8 mouse cellular contexts compared by ENCODE assay signal in genomic region chr2:170222819-170223218, GRCm38 (mm10).
A peak's percentile ranks its signal among the peaks of the same experiment; 100 is the strongest.
DNase-seq lines count a peak whose midpoint lies in the region; ATAC-seq and TF ChIP-seq lines count a peak whose summit lies in the region.

No protein-coding gene starts in this region.

- H3K27me3 ChIP-seq in kidney, embryonic 16.5 days (ENCODE audit: insufficient read depth, low read length): no peaks in the 10 kb centered on the region
- no peaks in the 10 kb centered on the region for H3K27me3 ChIP-seq in hindbrain, embryonic 11.5 days (ENCODE audit: control insufficient read depth, insufficient read depth, low read length)
- H3K27me3 ChIP-seq in midbrain, embryonic 10.5 days (ENCODE audit: low read depth, poor library complexity, severe bottlenecking): no peaks in the 10 kb centered on the region
- no peaks in the 10 kb centered on the region; the same call in 1 of the 2 replicates for H3K27me3 ChIP-seq in cerebellum, adult 2 months (ENCODE audit: control insufficient read depth, insufficient read depth, low read length)

- TF ChIP-seq CTCF in cerebellum, adult 2 months (IDR thresholded peaks at IDR 0.05; ENCODE audit: borderline replicate concordance, insufficient read depth, low read depth, low read length): no peak

- H3K36me3 ChIP-seq in kidney, embryonic 16.5 days (ENCODE audit: insufficient read depth, low read length): no peaks in the 10 kb centered on the region
- H3K36me3 ChIP-seq in hindbrain, embryonic 11.5 days (ENCODE audit: control insufficient read depth, insufficient read depth, low read length): no peaks in the 10 kb centered on the region
- H3K36me3 ChIP-seq in midbrain, embryonic 10.5 days: no peaks in the 10 kb centered on the region

- H3K9ac ChIP-seq in kidney, embryonic 16.5 days (replicated peaks; ENCODE audit: low read length): peak overlapping the region; percentile 51
- H3K9ac ChIP-seq in hindbrain, embryonic 11.5 days (ENCODE audit: low read depth, low read length): peak overlapping the region; percentile 35

- H3K4me1 ChIP-seq in kidney, embryonic 16.5 days (ENCODE audit: insufficient read depth, low read length): peaks cover 54% of the 10 kb centered on the region
- peaks cover 6% of the 10 kb centered on the region; the same call in 1 of the 2 replicates for H3K4me1 ChIP-seq in hindbrain, embryonic 11.5 days (replicated peaks; ENCODE audit: control insufficient read depth, insufficient read depth, low read length)
- H3K4me1 ChIP-seq in midbrain, embryonic 10.5 days: peaks cover 67% of the 10 kb centered on the region
- H3K4me1 ChIP-seq in cerebellum, adult 2 months (ENCODE audit: control insufficient read depth, insufficient read depth, low read length): peaks cover 2% of the 10 kb centered on the region; the same call in 1 of the 2 replicates

- peak overlapping the region; percentile 69; the same call in 1 of the 2 replicates for H3K27ac ChIP-seq in kidney, embryonic 16.5 days (ENCODE audit: low read length)
- H3K27ac ChIP-seq in hindbrain, embryonic 11.5 days (ENCODE audit: low read depth, low read length): peak overlapping the region; percentile 25
- peak overlapping the region; percentile 92 for H3K27ac ChIP-seq in midbrain, embryonic 10.5 days (replicated peaks)
- no peak overlapping the region for H3K27ac ChIP-seq in cerebellum, adult 2 months (ENCODE audit: insufficient read depth, low read length)

- H3K4me3 ChIP-seq in kidney, embryonic 16.5 days (ENCODE audit: low read length): no peak overlapping the region
- H3K4me3 ChIP-seq in hindbrain, embryonic 11.5 days (ENCODE audit: low read depth, low read length): no peak overlapping the region
- H3K4me3 ChIP-seq in midbrain, embryonic 10.5 days: peak overlapping the region; percentile 51
- H3K4me3 ChIP-seq in cerebellum, adult 2 months (replicated peaks; ENCODE audit: insufficient read depth, low read depth, low read length): no peak overlapping the region

- WGBS in kidney, embryonic 16.5 days: under 1% methylated on average over 6 of the region's 6 CpGs
- 2% methylated on average over 6 of the region's 6 CpGs for WGBS in hindbrain, embryonic 11.5 days
- WGBS in midbrain, embryonic 10.5 days: under 1% methylated on average over 6 of the region's 6 CpGs
- 9% methylated on average over 6 of the region's 6 CpGs for WGBS in cerebellum, adult 2 months

- H3K9me3 ChIP-seq in kidney, embryonic 16.5 days (ENCODE audit: low read length): no peaks in the 10 kb centered on the region
- no peaks in the 10 kb centered on the region for H3K9me3 ChIP-seq in hindbrain, embryonic 11.5 days (ENCODE audit: control insufficient read depth, low read length)
- H3K9me3 ChIP-seq in midbrain, embryonic 10.5 days (replicated peaks): no peaks in the 10 kb centered on the region

- DNase-seq in kidney, adult 11 months: no peak
- DNase-seq in embryo, embryonic 10.5 days (ENCODE audit: low spot score): peak; percentile 59
- DNase-seq in hindbrain, embryonic 11.5 days (ENCODE audit: low spot score): peak; percentile 44
- DNase-seq in midbrain, embryonic 10.5 days (ENCODE audit: low spot score): peak; percentile 38
- no peak for DNase-seq in urinary bladder, adult 18-20 months (ENCODE audit: low spot score in 2 of 2)
- no peak for DNase-seq in cerebellum, adult 2 months
- no peak for DNase-seq in urinary bladder, postnatal 36 days (ENCODE audit: low spot score in 2 of 2)

- H3K4me2 ChIP-seq in kidney, embryonic 16.5 days (replicated peaks; ENCODE audit: low read depth, low read length): peak overlapping the region; percentile 38
- peak overlapping the region; percentile 19; the same call in 1 of the 2 replicates for H3K4me2 ChIP-seq in hindbrain, embryonic 11.5 days (replicated peaks; ENCODE audit: low read depth, low read length)

- no peak for ATAC-seq in kidney, embryonic 16.5 days (ENCODE audit: low FRiP score, low TSS enrichment)
- ATAC-seq in hindbrain, embryonic 11.5 days (ENCODE audit: low FRiP score): no peak

- TF ChIP-seq POLR2A in cerebellum, adult 2 months (IDR thresholded peaks at IDR 0.05; ENCODE audit: borderline replicate concordance, insufficient read depth, low read length): no peak

Comparison
In these comparisons a context has a peak if more than half of its experiments do, and no peak if none do; other contexts are left out.
1. DNase-seq: peak in embryo, embryonic 10.5 days (single experiment), hindbrain, embryonic 11.5 days (single experiment) and midbrain, embryonic 10.5 days (single experiment); none in kidney, adult 11 months (single experiment), urinary bladder, adult 18-20 months (0 of 2), cerebellum, adult 2 months (0 of 2) and urinary bladder, postnatal 36 days (0 of 2).